Mouse (Mus musculus) hindbrain, embryonic 14.5 days (tissue): ENCODE measurements around the gene Car12. TPM values are rescaled to one million over a fixed set of nuclear protein-coding genes. Genes with fewer than 3 reads are reported as not detected.

ENCODE experiments used
- ATAC-seq: fragments of 200-750 bp; cut with Nextera tagmentation; 2 replicates; pipeline ENCODE4 v1.8.0; 2017; ENCODE audit warnings: moderate number of reproducible peaks, mild to moderate bottlenecking, moderate TSS enrichment, moderate library complexity; ENCODE audit not compliant: low FRiP score
- DNase-seq: peaks from one replicate; pipeline ENCODE4 v3.0.0-alpha.2; 2015; ENCODE audit warnings: low spot score
- H3K27ac ChIP-seq: fragments of 300-500 bp; sonication (generic); 2 replicates; pipeline ENCODE4 v1.5.1; 2014; ENCODE audit warnings: mild to moderate bottlenecking, moderate library complexity
- H3K27me3 ChIP-seq: fragments of 300-500 bp; sonication (generic); 2 replicates; pipeline ENCODE4 v1.6.1; 2014; ENCODE audit warnings: mild to moderate bottlenecking, low read length, mixed read lengths; ENCODE audit not compliant: control insufficient read depth, insufficient read depth
- H3K36me3 ChIP-seq: fragments of 300-500 bp; sonication (generic); replicated peaks from 2 replicates; pipeline ENCODE4 v1.6.1; 2014; ENCODE audit not compliant: control insufficient read depth, insufficient read depth
- H3K4me1 ChIP-seq: fragments of 300-500 bp; sonication (generic); replicated peaks from 2 replicates; pipeline ENCODE4 v1.6.1; 2014; ENCODE audit warnings: antibody characterized with exemption, low read length, mixed read lengths; ENCODE audit not compliant: control insufficient read depth, insufficient read depth
- H3K4me2 ChIP-seq: fragments of 300-500 bp; sonication (generic); replicated peaks from 2 replicates; pipeline ENCODE4 v1.6.1; 2014; ENCODE audit warnings: mild to moderate bottlenecking, moderate library complexity
- H3K4me3 ChIP-seq: fragments of 300-500 bp; sonication (generic); replicated peaks from 2 replicates; pipeline ENCODE4 v1.5.1; 2014; ENCODE audit warnings: mild to moderate bottlenecking, low read length
- H3K9ac ChIP-seq: fragments of 300-500 bp; sonication (generic); 2 replicates; pipeline ENCODE4 v1.6.1; 2014
- H3K9me3 ChIP-seq: fragments of 300-500 bp; sonication (generic); 2 replicates; pipeline ENCODE4 v1.6.1; 2016; ENCODE audit warnings: low read length; ENCODE audit not compliant: control insufficient read depth
- WGBS: fragments of 180-500 bp; shearing (Covaris S2); extraction: QIAGEN DNeasy Blood & Tissue Kit; methylation state at CpG from one replicate; pipeline ENCODE4 v1.1.7; 2014; 5-methylcytosine and 5-hydroxymethylcytosine counted together
- polyA plus RNA-seq: library from polyadenylated mRNA; unstranded; fragments of >200 nt; fragmentation: Nextera tagmentation; extraction: Ambion mirVana; gene quantifications from 2 replicates; pipeline ENCODE4 v1.2.1, GENCODE M21; 2014

Gene Car12
- polyA plus RNA-seq: 4.6 and 6.5 TPM in 2 replicates

GRCm38 (mm10) chr9:66713135-66714021 is at the start of gene Car12:
Gene Car12, plus strand, starts transcription at chr9:66713686.
- no peaks in the 10 kb centered on the region for H3K9me3 ChIP-seq
- 16% methylated on average over 29 of the region's 29 CpGs for WGBS
- peaks cover 13% of the 10 kb centered on the region for H3K4me1 ChIP-seq
- peak within 1 kb of the TSS; percentile 27 for H3K4me3 ChIP-seq
- DNase-seq (peak; percentile 40), ATAC-seq (peak; percentile 43; the same call in 1 of the 2 replicates)
- H3K27me3 ChIP-seq: peaks cover 16% of the 10 kb centered on the region
- H3K9ac ChIP-seq: peak within 1 kb of the TSS; percentile 49
- peak within 1 kb of the TSS; percentile 73 for H3K4me2 ChIP-seq
- no peak within 1 kb of the TSS for H3K27ac ChIP-seq
- H3K36me3 ChIP-seq: no peaks in the 10 kb centered on the region

GRCm38 (mm10) chr9:66663764-66664163 is 49.7 kb upstream of the Car12 start:
- Histone ChIP-seq H3K4me3 (no peak overlapping the region), H3K27ac (no peak overlapping the region), H3K9me3 (no peaks in the 10 kb centered on the region), H3K4me2 (no peak overlapping the region), H3K36me3 (no peaks in the 10 kb centered on the region), H3K9ac (no peak overlapping the region), H3K4me1 (no peaks in the 10 kb centered on the region), H3K27me3 (no peaks in the 10 kb centered on the region)
- no peak for ATAC-seq
- WGBS: 87% methylated on average over 3 of the region's 3 CpGs
- no peak for DNase-seq

GRCm38 (mm10) chr9:66664561-66664960 is 48.9 kb upstream of the Car12 start:
- Histone ChIP-seq H3K27me3 (no peaks in the 10 kb centered on the region), H3K4me2 (no peak overlapping the region), H3K27ac (no peak overlapping the region), H3K4me1 (no peaks in the 10 kb centered on the region), H3K36me3 (no peaks in the 10 kb centered on the region), H3K9ac (no peak overlapping the region), H3K9me3 (no peaks in the 10 kb centered on the region), H3K4me3 (no peak overlapping the region)
- WGBS: 86% methylated on average over 7 of the region's 7 CpGs
- ATAC-seq (no peak), DNase-seq (no peak)

GRCm38 (mm10) chr9:66666153-66666552 is 47.3 kb upstream of the Car12 start:
- WGBS: 80% methylated on average over 3 of the region's 3 CpGs
- no peaks in the 10 kb centered on the region for H3K36me3 ChIP-seq
- H3K4me3 ChIP-seq: no peak overlapping the region
- H3K27me3 ChIP-seq: no peaks in the 10 kb centered on the region
- no peak overlapping the region for H3K4me2 ChIP-seq
- H3K9ac ChIP-seq: no peak overlapping the region
- DNase-seq (no peak), ATAC-seq (no peak)
- H3K9me3 ChIP-seq: no peaks in the 10 kb centered on the region
- no peak overlapping the region for H3K27ac ChIP-seq
- no peaks in the 10 kb centered on the region for H3K4me1 ChIP-seq

DNA sequence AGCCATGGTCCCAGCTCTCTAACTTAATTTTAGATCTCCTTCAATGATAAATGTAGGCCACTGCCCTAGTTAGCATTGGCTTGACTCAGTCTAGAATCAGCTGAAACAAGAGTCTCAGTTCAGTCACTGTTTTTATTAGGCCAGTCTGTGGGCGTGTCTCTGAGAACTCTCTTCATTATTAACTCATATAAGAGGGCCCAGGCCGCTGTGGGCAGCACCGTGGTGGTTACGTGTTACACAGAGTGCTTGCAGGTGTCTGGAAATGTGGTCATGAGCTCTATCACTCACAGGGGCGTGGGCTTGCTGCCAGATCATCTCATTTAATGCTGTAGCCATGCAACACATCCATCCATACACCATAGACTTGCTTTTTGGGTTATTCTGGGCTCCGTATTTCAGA is 46.4 kb upstream of the Car12 start:
- Histone ChIP-seq H3K4me1 (no peaks in the 10 kb centered on the region), H3K4me2 (no peak overlapping the region), H3K4me3 (no peak overlapping the region), H3K36me3 (no peaks in the 10 kb centered on the region), H3K27ac (no peak overlapping the region), H3K27me3 (no peaks in the 10 kb centered on the region), H3K9ac (no peak overlapping the region), H3K9me3 (no peaks in the 10 kb centered on the region)
- 88% methylated on average over 6 of the region's 6 CpGs for WGBS
- DNase-seq (no peak), ATAC-seq (no peak)

- no peaks in the 10 kb centered on the region for H3K36me3 ChIP-seq
- WGBS: 94% methylated on average over 4 of the region's 4 CpGs
- no peak overlapping the region for H3K9ac ChIP-seq
- H3K27me3 ChIP-seq: no peaks in the 10 kb centered on the region
- H3K9me3 ChIP-seq: no peaks in the 10 kb centered on the region
- H3K4me1 ChIP-seq: no peaks in the 10 kb centered on the region
- no peak overlapping the region for H3K4me3 ChIP-seq
- H3K27ac ChIP-seq: no peak overlapping the region
- ATAC-seq (no peak), DNase-seq (no peak)
- no peak overlapping the region for H3K4me2 ChIP-seq
Observed at GRCm38 (mm10) chr9:66667868-66668267, 45.6 kb upstream of the Car12 start.

- H3K4me3 ChIP-seq: no peak overlapping the region
- no peak overlapping the region for H3K4me2 ChIP-seq
- 55% methylated on average over 7 of the region's 7 CpGs for WGBS
- no peaks in the 10 kb centered on the region for H3K27me3 ChIP-seq
- ATAC-seq (no peak), DNase-seq (no peak)
- no peak overlapping the region for H3K27ac ChIP-seq
- H3K9ac ChIP-seq: no peak overlapping the region
- no peaks in the 10 kb centered on the region for H3K36me3 ChIP-seq
- H3K9me3 ChIP-seq: no peaks in the 10 kb centered on the region
- no peaks in the 10 kb centered on the region for H3K4me1 ChIP-seq
Observed at GRCm38 (mm10) chr9:66669561-66670078, 43.9 kb upstream of the Car12 start.

- no peak overlapping the region for H3K27ac ChIP-seq
- no peaks in the 10 kb centered on the region for H3K36me3 ChIP-seq
- no peak overlapping the region for H3K9ac ChIP-seq
- ATAC-seq (no peak), DNase-seq (no peak)
- no peak overlapping the region for H3K4me3 ChIP-seq
- WGBS: 80% methylated on average over 2 of the region's 2 CpGs
- no peaks in the 10 kb centered on the region for H3K9me3 ChIP-seq
- no peak overlapping the region for H3K4me2 ChIP-seq
- no peaks in the 10 kb centered on the region for H3K27me3 ChIP-seq
- no peaks in the 10 kb centered on the region for H3K4me1 ChIP-seq
Observed at GRCm38 (mm10) chr9:66673771-66674170, 39.7 kb upstream of the Car12 start.

DNA sequence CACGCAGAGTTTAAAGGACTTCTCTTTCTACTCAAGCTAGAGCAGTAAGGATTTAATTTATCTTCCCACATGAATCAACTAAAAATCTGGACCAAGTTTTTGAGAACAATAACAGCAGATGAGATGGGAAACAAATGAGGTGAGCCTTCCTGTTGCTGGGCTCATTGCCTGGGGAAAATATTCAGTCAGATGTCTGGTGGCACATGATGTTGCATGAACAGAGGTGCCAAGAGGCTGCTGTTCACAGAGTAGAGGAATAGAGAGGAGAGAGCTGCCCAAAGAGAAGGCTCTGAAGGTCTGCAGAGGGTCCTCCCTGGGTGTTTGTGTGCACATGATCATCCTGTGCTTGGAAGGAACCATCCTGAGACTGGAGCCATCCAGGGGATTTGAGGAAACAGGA is 37.9 kb upstream of the Car12 start:
- Histone ChIP-seq H3K9ac (no peak overlapping the region), H3K36me3 (no peaks in the 10 kb centered on the region), H3K9me3 (no peaks in the 10 kb centered on the region), H3K27me3 (no peaks in the 10 kb centered on the region), H3K4me3 (no peak overlapping the region), H3K4me1 (no peaks in the 10 kb centered on the region), H3K4me2 (no peak overlapping the region), H3K27ac (no peak overlapping the region)
- WGBS: 95% methylated on average over 1 of the region's 1 CpGs
- ATAC-seq: no peak
- no peak for DNase-seq
